Mouse (Mus musculus) lung, embryonic 16.5 days (tissue): ENCODE measurements at regions not wholly inside any gene's neighbourhood (a gene's known extent, or its start where the extent isn't known, plus 50 kb on each side); places are given as distances from the start of the nearest gene placed in this dataset.
A peak's percentile ranks its signal among the peaks of the same experiment; 100 is the strongest.

ENCODE experiments used
- ATAC-seq: fragments of 200-750 bp; cut with Nextera tagmentation; 2 replicates; pipeline ENCODE4 v1.8.0; 2017; ENCODE audit warnings: low read depth, mild to moderate bottlenecking, moderate library complexity
- H3K27ac ChIP-seq: fragments of 300-500 bp; sonication (generic); 2 replicates; pipeline ENCODE4 v1.5.1; 2014; ENCODE audit warnings: mild to moderate bottlenecking, control low read depth, low read length
- H3K27me3 ChIP-seq: fragments of 300-500 bp; sonication (generic); 2 replicates; pipeline ENCODE4 v1.6.1; 2014; ENCODE audit warnings: low read depth, low read length, mixed read lengths; ENCODE audit not compliant: control insufficient read depth, insufficient read depth
- H3K36me3 ChIP-seq: fragments of 300-500 bp; sonication (generic); 2 replicates; pipeline ENCODE4 v1.6.1; 2014; ENCODE audit warnings: low read length; ENCODE audit not compliant: control insufficient read depth, insufficient read depth
- H3K4me1 ChIP-seq: fragments of 300-500 bp; sonication (generic); replicated peaks from 2 replicates; pipeline ENCODE4 v1.6.1; 2014; ENCODE audit warnings: low read length, mixed read lengths; ENCODE audit not compliant: control insufficient read depth, insufficient read depth
- H3K4me2 ChIP-seq: fragments of 300-500 bp; sonication (generic); 2 replicates; pipeline ENCODE4 v1.6.1; 2014; ENCODE audit warnings: low read depth, low read length, control low read depth
- H3K4me3 ChIP-seq: fragments of 300-500 bp; sonication (generic); 2 replicates; pipeline ENCODE4 v1.5.1; 2014; ENCODE audit warnings: mild to moderate bottlenecking, low read length, control low read depth
- H3K9ac ChIP-seq: fragments of 300-500 bp; sonication (generic); 2 replicates; pipeline ENCODE4 v1.6.1; 2014; ENCODE audit warnings: low read length, control low read depth
- H3K9me3 ChIP-seq: fragments of 300-500 bp; sonication (generic); 2 replicates; pipeline ENCODE4 v1.6.1; 2016; ENCODE audit warnings: low read length; ENCODE audit not compliant: control insufficient read depth
- WGBS: fragments of 180-500 bp; shearing (Covaris S2); extraction: QIAGEN DNeasy Blood & Tissue Kit; methylation state at CpG from one replicate; pipeline ENCODE4 v1.1.7; 2014; 5-methylcytosine and 5-hydroxymethylcytosine counted together

GRCm38 (mm10) chr12:15174411-15175041, 642.2 kb downstream of the Trib2 start:
- 33% methylated on average over 6 of the region's 6 CpGs for WGBS
- peak; percentile 68 for ATAC-seq

GRCm38 (mm10) chr12:15162605-15163004, 654.1 kb downstream of the Trib2 start:
- ATAC-seq: no peak
- Histone ChIP-seq H3K27ac (no peak overlapping the region), H3K4me2 (no peak overlapping the region), H3K36me3 (no peaks in the 10 kb centered on the region), H3K4me3 (no peak overlapping the region), H3K4me1 (no peaks in the 10 kb centered on the region), H3K9ac (no peak overlapping the region), H3K27me3 (no peaks in the 10 kb centered on the region), H3K9me3 (no peaks in the 10 kb centered on the region)
- WGBS: 72% methylated on average over 5 of the region's 5 CpGs

More at GRCm38 (mm10) chr12:15174411-15175041, 642.2 kb downstream of the Trib2 start:
- Histone ChIP-seq H3K36me3 (no peaks in the 10 kb centered on the region), H3K9me3 (no peaks in the 10 kb centered on the region), H3K9ac (no peak overlapping the region), H3K4me3 (no peak overlapping the region), H3K27ac (no peak overlapping the region), H3K4me1 (no peaks in the 10 kb centered on the region), H3K27me3 (no peaks in the 10 kb centered on the region; the same call in 1 of the 2 replicates), H3K4me2 (no peak overlapping the region)

- no peaks in the 10 kb centered on the region for H3K27me3 ChIP-seq
- no peaks in the 10 kb centered on the region for H3K4me1 ChIP-seq
- no peak overlapping the region for H3K4me3 ChIP-seq
- no peaks in the 10 kb centered on the region for H3K9me3 ChIP-seq
- no peak overlapping the region for H3K27ac ChIP-seq
- no peaks in the 10 kb centered on the region for H3K36me3 ChIP-seq
- H3K9ac ChIP-seq: no peak overlapping the region
- 67% methylated on average over 3 of the region's 3 CpGs for WGBS
- ATAC-seq: no peak
- no peak overlapping the region for H3K4me2 ChIP-seq
Measured at GRCm38 (mm10) chr12:15161864-15162263, 654.9 kb downstream of the Trib2 start.

- H3K4me1 ChIP-seq: no peaks in the 10 kb centered on the region
- no peaks in the 10 kb centered on the region for H3K9me3 ChIP-seq
- no peak overlapping the region for H3K9ac ChIP-seq
- no peak for ATAC-seq
- 69% methylated on average over 2 of the region's 2 CpGs for WGBS
- H3K27me3 ChIP-seq: no peaks in the 10 kb centered on the region
- H3K36me3 ChIP-seq: no peaks in the 10 kb centered on the region
- H3K4me3 ChIP-seq: no peak overlapping the region
- no peak overlapping the region for H3K27ac ChIP-seq
- H3K4me2 ChIP-seq: no peak overlapping the region
Measured at GRCm38 (mm10) chr12:15160478-15160998, 656.2 kb downstream of the Trib2 start.

- no peak overlapping the region for H3K4me2 ChIP-seq
- no peaks in the 10 kb centered on the region for H3K4me1 ChIP-seq
- H3K9ac ChIP-seq: no peak overlapping the region
- H3K4me3 ChIP-seq: no peak overlapping the region
- H3K9me3 ChIP-seq: no peaks in the 10 kb centered on the region
- H3K36me3 ChIP-seq: no peaks in the 10 kb centered on the region
- ATAC-seq: no peak
- H3K27ac ChIP-seq: no peak overlapping the region
- 64% methylated on average over 2 of the region's 2 CpGs for WGBS
- H3K27me3 ChIP-seq: no peaks in the 10 kb centered on the region
Measured at GRCm38 (mm10) chr12:15146398-15146797, 670.3 kb downstream of the Trib2 start.

- ATAC-seq: no peak
- Histone ChIP-seq H3K36me3 (no peaks in the 10 kb centered on the region), H3K9ac (no peak overlapping the region), H3K27ac (no peak overlapping the region), H3K4me2 (no peak overlapping the region), H3K9me3 (no peaks in the 10 kb centered on the region), H3K27me3 (no peaks in the 10 kb centered on the region), H3K4me1 (no peaks in the 10 kb centered on the region), H3K4me3 (no peak overlapping the region)
- WGBS: 59% methylated on average over 5 of the region's 5 CpGs
Measured at GRCm38 (mm10) chr12:15137039-15137438, 679.7 kb downstream of the Trib2 start.

- Histone ChIP-seq H3K9ac (no peak overlapping the region), H3K4me2 (no peak overlapping the region), H3K36me3 (no peaks in the 10 kb centered on the region), H3K9me3 (no peaks in the 10 kb centered on the region), H3K27me3 (no peaks in the 10 kb centered on the region), H3K4me3 (no peak overlapping the region), H3K27ac (no peak overlapping the region), H3K4me1 (no peaks in the 10 kb centered on the region)
- ATAC-seq: no peak
- WGBS: 68% methylated on average over 3 of the region's 3 CpGs
Measured at GRCm38 (mm10) chr12:15124179-15124578, 692.5 kb downstream of the Trib2 start.

- no peak overlapping the region for H3K4me2 ChIP-seq
- H3K9ac ChIP-seq: no peak overlapping the region
- ATAC-seq: no peak
- WGBS: 72% methylated on average over 4 of the region's 4 CpGs
- H3K9me3 ChIP-seq: no peaks in the 10 kb centered on the region
- no peaks in the 10 kb centered on the region for H3K36me3 ChIP-seq
- no peak overlapping the region for H3K4me3 ChIP-seq
- no peaks in the 10 kb centered on the region for H3K4me1 ChIP-seq
- no peaks in the 10 kb centered on the region for H3K27me3 ChIP-seq
- no peak overlapping the region for H3K27ac ChIP-seq
Measured at GRCm38 (mm10) chr12:15122586-15123212, 694.0 kb downstream of the Trib2 start.

- no peak overlapping the region for H3K4me2 ChIP-seq
- no peaks in the 10 kb centered on the region for H3K9me3 ChIP-seq
- H3K4me1 ChIP-seq: no peaks in the 10 kb centered on the region
- no peak overlapping the region for H3K9ac ChIP-seq
- 77% methylated on average over 3 of the region's 3 CpGs for WGBS
- no peak for ATAC-seq
- H3K27ac ChIP-seq: no peak overlapping the region
- no peak overlapping the region for H3K4me3 ChIP-seq
- no peaks in the 10 kb centered on the region for H3K36me3 ChIP-seq
- H3K27me3 ChIP-seq: no peaks in the 10 kb centered on the region
Measured at GRCm38 (mm10) chr12:15115556-15115955, 701.2 kb downstream of the Trib2 start.
